Mouse (Mus musculus): ENCODE results near the gene Ttc34.
A peak's percentile ranks its signal among the peaks of the same experiment; 100 is the strongest.

Gene Ttc34

GRCm38 (mm10) chr4:154897676-154898465 lies 60.6 kb downstream of the Ttc34 start:
- no peak for DNase-seq

GRCm38 (mm10) chr4:154898506-154899446 lies 61.5 kb downstream of the Ttc34 start, which contains the start of gene Fam213b:
Gene Fam213b (minus strand): TSS chr4:154899135.
- DNase-seq: peak; percentile 66

DNA sequence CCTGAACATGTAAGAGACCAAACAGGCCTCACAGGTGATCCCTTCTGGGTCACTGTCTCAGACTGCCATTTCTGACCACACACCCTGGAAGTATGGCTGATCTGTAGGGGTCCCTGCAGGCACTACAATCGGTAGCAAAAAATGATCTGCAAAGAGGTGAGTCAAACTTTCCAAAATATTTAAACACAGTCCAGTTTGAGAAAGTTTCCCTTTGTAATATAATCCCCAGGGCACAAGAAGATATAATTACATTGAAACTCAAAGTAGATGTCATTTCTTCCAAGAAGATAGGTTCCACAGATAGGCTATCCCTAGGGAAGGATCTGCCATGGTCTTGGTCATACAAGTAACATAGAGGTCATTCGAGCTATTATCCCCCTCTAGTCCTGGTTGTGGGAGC lies 65.1 kb downstream of the Ttc34 start:
- no peak for DNase-seq

- DNase-seq: peak; percentile 82
These were observed 67.2 kb downstream of the Ttc34 start for GRCm38 (mm10) chr4:154904185-154905071.

DNA sequence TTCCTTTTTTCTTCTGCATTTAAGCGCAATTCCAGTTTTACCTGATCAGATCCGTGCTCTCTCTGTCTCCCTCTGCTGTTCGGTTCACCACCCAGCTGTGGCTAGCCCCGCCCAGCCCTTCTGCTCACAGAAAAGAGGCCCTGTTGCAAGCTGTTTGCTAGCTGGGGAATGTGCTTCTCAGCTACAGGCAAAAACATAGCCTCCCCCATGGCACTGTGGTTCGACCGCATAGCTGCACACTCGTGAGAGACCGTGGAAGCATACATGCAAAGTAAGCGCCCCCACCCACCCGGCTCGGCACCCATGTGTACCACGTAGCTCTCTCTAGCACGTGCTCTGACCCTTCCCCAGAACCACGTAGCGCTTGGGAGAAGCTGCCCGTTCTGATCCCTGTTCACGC lies 70.6 kb downstream of the Ttc34 start:
- DNase-seq: peak; percentile 86

- no peak for DNase-seq
These were observed 71.2 kb downstream of the Ttc34 start for GRCm38 (mm10) chr4:154908490-154908889.

DNA sequence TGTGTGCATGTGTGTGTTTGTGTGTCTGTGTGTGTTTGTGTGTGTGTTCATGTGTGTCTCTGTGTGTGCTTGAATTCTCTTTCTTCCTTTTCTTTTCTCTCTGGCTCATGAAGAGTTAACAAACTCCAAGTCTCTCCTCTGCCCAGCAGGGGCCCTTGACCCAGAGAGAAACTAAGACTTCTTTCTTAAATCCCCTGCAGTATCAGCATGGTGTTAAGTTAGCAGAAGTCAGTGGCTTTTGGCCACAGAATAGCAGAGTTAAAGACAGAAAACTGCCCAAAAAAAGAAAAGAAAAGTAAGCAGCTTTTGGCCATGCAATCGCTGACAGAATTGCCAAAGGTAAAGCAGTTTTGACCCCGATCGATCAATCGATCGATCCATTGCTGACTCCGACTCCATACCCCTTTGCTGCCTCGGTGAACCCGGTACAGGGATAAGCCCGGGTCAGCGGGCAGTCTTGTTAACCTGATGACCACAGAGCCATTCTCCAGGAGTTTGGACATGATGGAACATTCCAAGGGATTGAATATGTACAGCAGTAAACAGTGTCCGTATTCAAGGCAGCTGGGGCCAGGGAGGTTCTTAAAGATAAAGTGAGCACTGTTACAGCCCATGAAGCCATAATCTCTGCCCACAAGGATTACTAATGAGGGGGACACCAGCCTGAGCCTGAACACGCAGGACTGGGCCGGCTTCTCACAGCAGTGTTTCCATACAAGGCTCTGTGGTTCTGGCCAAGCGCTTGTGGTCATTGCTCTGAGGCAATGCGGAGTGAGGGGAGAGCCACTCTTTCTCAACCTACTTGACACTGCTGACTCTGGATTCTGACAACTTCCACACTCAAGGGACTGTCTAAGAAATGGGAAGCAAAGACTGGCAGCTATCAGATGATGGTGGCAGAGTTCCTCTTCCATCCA lies 73.6 kb downstream of the Ttc34 start:
- no peak for DNase-seq

DNA sequence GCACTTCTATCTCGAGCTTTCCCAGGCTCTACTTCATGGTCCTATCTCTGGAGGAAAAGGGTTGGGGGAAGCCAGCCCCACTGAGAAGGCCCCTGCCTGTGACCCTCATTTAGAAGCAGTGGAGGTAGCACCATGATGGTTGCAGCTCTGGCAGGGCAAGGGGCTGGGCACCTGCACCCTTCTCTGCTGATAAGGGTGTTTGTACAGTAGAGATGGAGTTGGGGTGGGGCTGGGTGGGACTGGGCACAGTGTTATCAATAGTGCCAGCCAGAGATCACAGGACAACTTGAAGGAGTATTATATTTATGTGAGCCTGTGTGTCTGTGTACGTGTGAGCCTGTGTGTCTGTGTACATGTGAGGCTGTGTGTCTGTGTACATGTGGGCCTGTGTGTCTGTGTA lies 74.4 kb downstream of the Ttc34 start:
- DNase-seq: no peak

- no peak for DNase-seq
These were observed 76.6 kb downstream of the Ttc34 start for GRCm38 (mm10) chr4:154913845-154914244.

- no peak for DNase-seq
These were observed 77.0 kb downstream of the Ttc34 start for GRCm38 (mm10) chr4:154914252-154914651.

DNA sequence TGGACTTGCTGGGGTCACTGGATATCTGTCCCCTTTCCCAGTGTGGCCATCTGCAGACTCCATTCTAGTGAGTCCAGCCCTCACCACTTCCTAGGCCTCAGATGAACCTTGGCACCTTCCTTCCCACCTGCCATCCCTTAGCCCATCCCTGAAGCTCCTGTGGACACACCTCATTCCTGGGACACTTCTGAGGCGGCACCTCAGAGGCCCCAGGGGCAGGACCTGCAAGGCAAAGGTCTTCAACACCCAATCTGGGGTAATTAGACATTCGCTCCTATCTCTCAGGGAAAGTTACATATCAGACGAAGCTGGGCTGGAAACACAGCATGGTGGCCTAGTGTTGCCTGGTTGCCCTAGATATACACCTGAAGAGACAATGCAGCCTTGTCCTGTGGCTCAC lies 77.4 kb downstream of the Ttc34 start:
- DNase-seq: no peak

DNA sequence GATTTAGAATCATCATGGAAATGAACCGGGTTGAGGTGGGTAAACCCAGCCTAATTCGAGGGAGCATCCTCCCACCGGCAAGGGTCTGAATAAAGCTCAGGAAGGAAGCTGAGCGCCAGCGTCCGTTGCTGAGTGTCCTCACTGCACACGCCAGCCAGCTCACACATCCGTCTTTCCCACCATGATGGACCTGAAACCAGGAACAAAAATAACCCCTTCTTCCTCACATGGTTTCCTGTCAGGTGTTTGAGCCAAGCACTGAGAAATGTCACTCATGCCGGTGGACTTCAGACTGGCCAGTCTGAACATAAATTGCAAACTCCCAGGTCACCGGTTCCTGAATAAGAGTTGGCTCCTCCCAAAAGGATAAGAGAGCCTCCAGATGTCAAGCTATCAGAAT lies 78.0 kb downstream of the Ttc34 start:
- DNase-seq: no peak

DNA sequence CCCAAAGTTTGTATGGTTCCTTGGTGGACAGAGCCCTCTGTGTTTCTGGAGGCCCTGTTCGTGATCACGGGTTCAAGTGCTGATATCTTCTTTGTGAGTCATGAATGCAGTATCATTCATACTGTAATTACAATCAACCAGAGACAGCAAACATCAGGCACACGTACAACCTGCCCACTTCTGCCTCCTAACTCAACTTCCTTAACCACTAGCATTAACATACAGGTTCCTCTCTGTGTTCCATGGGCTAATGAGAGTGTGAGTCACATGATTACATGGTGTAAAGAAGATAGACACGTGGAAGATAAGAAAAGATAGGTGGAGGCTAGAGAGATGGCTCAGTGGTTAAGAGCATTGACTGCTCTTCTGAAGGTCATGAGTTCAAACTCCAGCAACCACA lies 79.4 kb downstream of the Ttc34 start:
- no peak for DNase-seq
